Mouse (Mus musculus) liver, embryonic 13.5 days (tissue): ENCODE measurements at regions not wholly inside any gene's neighbourhood (a gene's known extent, or its start where the extent isn't known, plus 50 kb on each side); places are given as distances from the start of the nearest gene placed in this dataset.

ENCODE experiments used
- ATAC-seq: fragments of 200-750 bp; cut with Nextera tagmentation; 2 replicates; pipeline ENCODE4 v1.8.0; 2017; ENCODE audit warnings: low read depth, mild to moderate bottlenecking, moderate number of reproducible peaks, moderate library complexity
- DNase-seq: peaks from one replicate; pipeline ENCODE4 v3.0.0; 2022
- H3K27ac ChIP-seq: fragments of 300-500 bp; sonication (generic); 2 replicates; pipeline ENCODE4 v1.5.1; 2015; ENCODE audit warnings: moderate library complexity, mild to moderate bottlenecking, inconsistent platforms
- H3K27me3 ChIP-seq: fragments of 300-500 bp; sonication (generic); 2 replicates; pipeline ENCODE4 v1.6.1; 2015; ENCODE audit warnings: mild to moderate bottlenecking, inconsistent platforms
- H3K36me3 ChIP-seq: fragments of 300-500 bp; sonication (generic); 2 replicates; pipeline ENCODE4 v1.6.1; 2015; ENCODE audit warnings: mild to moderate bottlenecking, inconsistent platforms
- H3K4me1 ChIP-seq: fragments of 300-500 bp; sonication (generic); replicated peaks from 2 replicates; pipeline ENCODE4 v1.6.1; 2015; ENCODE audit warnings: inconsistent platforms
- H3K4me2 ChIP-seq: fragments of 300-500 bp; sonication (generic); 2 replicates; pipeline ENCODE4 v1.6.1; 2015; ENCODE audit warnings: inconsistent platforms, mild to moderate bottlenecking, moderate library complexity
- H3K4me3 ChIP-seq: fragments of 300-500 bp; sonication (generic); replicated peaks from 2 replicates; pipeline ENCODE4 v1.5.1; 2015; ENCODE audit warnings: mild to moderate bottlenecking, inconsistent platforms
- H3K9ac ChIP-seq: fragments of 300-500 bp; sonication (generic); 2 replicates; pipeline ENCODE4 v1.6.1; 2015; ENCODE audit warnings: mild to moderate bottlenecking, inconsistent platforms
- H3K9me3 ChIP-seq: fragments of 300-500 bp; sonication (generic); replicated peaks from 2 replicates; pipeline ENCODE4 v1.6.1; 2016; ENCODE audit warnings: inconsistent platforms
- WGBS: fragments of 180-500 bp; shearing (Covaris S2); methylation state at CpG from one replicate; pipeline ENCODE4 v1.1.7; 2015; ENCODE audit not compliant: insufficient replicate concordance; 5-methylcytosine and 5-hydroxymethylcytosine counted together

DNA sequence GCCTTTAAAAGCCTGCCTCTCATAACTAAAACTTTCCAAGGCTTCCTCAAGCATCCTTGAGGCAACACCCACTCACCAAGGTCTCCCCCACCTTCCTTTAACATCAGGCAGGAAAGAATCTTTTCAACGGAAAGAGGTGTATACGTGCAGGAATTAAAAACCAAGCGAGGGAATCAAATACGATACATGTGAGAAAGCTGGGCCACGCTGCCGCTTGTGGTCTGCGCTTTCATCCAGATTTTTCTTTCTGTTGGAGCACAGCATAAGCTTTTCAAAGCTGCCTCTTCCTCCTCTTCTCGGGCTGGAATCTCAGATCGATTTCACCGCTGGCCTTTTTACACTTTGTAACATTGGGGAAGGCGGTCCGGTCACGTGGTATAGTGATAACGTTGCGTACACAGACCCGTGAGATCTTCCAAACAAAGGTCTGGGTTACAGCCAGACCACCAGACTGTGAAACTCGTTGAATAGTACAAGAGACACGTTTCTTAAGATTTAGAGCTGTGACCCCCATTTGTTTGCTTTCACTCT is 114.4 kb upstream of the Cpsf6 start:
- 16% methylated on average over 18 of the region's 18 CpGs for WGBS
- Histone ChIP-seq H3K36me3 (0 out of 2 replicates have a peak, but pooled peaks cover 3% of the 10 kb centered on the region), H3K9me3 (no peaks in the 10 kb centered on the region), H3K27ac (no peak overlapping the region), H3K4me1 (0 out of 2 replicates have a peak, but pooled peaks cover 8% of the 10 kb centered on the region), H3K9ac (no peak overlapping the region), H3K27me3 (no peaks in the 10 kb centered on the region), H3K4me3 (peak overlapping the region; percentile 40), H3K4me2 (peak overlapping the region; percentile 46)
- no peak for ATAC-seq
- DNase-seq, result no peak

- Histone ChIP-seq H3K27me3 (no peaks in the 10 kb centered on the region), H3K36me3 (0 out of 2 replicates have a peak, but pooled peaks cover 3% of the 10 kb centered on the region), H3K4me3 (0 out of 2 replicates have a peak overlapping the region, but pooled peaks have one; percentile 4), H3K4me1 (0 out of 2 replicates have a peak, but pooled peaks cover 8% of the 10 kb centered on the region), H3K27ac (no peak overlapping the region), H3K9ac (no peak overlapping the region), H3K9me3 (no peaks in the 10 kb centered on the region), H3K4me2 (peak overlapping the region; percentile 46)
- ATAC-seq, result no peak
- no peak for DNase-seq
- 4% methylated on average over 2 of the region's 5 CpGs for WGBS
Measured at GRCm38 (mm10) chr10:117493824-117494121, 114.0 kb upstream of the Cpsf6 start.

GRCm38 (mm10) chr10:117493091-117493823 is 113.4 kb upstream of the Cpsf6 start:
- Histone ChIP-seq H3K4me1 (0 out of 2 replicates have a peak, but pooled peaks cover 8% of the 10 kb centered on the region), H3K27me3 (no peaks in the 10 kb centered on the region), H3K4me2 (peak overlapping the region; percentile 19; the same call in 1 of the 2 replicates), H3K27ac (no peak overlapping the region), H3K36me3 (0 out of 2 replicates have a peak, but pooled peaks cover 3% of the 10 kb centered on the region), H3K9me3 (no peaks in the 10 kb centered on the region), H3K9ac (no peak overlapping the region), H3K4me3 (0 out of 2 replicates have a peak overlapping the region, but pooled peaks have one; percentile 4)
- no peak for DNase-seq
- WGBS, result 64% methylated on average over 3 of the region's 3 CpGs
- ATAC-seq, result no peak

DNA sequence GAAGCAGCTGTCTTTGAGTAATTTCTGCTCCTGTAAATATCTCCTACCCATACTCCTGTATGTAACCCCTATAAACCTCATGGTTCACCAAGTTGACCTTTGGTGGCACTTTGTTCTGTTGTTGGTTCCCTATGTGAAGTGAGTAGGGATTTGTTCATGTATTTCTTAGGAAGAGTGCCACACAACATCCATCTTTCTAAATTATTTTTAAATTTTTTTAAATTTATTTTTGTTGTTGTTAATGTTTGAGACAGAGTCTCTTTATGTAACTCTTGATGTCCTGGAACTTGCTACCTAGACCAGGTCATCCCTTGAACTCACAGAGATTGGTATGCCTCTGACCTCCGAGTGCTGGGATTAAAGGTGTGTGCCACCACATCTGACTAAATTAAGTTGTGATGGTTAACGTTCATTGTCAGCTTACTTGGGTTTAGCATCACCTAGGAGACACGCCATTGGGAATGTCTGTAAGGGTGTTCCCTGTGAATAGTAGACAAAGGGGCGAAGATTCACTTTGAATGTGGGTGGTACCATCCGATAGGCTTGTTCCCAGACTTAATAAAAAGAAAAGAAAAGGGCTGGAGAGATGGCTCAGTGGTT is 112.7 kb upstream of the Cpsf6 start:
- 0 out of 2 replicates have a peak, but pooled peaks cover 3% of the 10 kb centered on the region for H3K36me3 ChIP-seq
- DNase-seq (no peak), ATAC-seq (no peak)
- H3K27ac ChIP-seq, result no peak overlapping the region
- H3K4me2 ChIP-seq, result no peak overlapping the region
- H3K27me3 ChIP-seq, result no peaks in the 10 kb centered on the region
- H3K4me3 ChIP-seq, result no peak overlapping the region
- H3K9me3 ChIP-seq, result no peaks in the 10 kb centered on the region
- H3K4me1 ChIP-seq, result 0 out of 2 replicates have a peak, but pooled peaks cover 8% of the 10 kb centered on the region
- WGBS, result 66% methylated on average over 5 of the region's 5 CpGs
- H3K9ac ChIP-seq, result no peak overlapping the region

DNA sequence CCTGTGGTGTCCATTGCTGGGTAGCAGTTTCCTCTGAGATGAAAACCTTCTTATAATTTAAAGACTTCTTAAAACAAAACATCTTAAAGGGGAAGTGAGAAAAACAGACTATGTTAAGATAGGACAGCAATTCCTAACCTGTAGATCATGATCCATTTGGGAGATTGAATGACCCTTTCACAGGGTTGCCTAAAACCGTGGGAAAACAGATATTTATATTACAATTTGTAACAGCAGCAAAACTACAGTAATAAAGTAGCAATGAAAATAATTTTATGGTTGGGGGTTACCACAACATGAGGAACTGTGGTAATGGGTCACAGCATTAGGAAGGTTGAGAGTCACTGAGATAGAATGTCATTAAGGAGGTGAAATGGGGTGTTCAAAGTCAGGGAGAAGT is 111.9 kb upstream of the Cpsf6 start:
- Histone ChIP-seq H3K27ac (no peak overlapping the region), H3K36me3 (0 out of 2 replicates have a peak, but pooled peaks cover 3% of the 10 kb centered on the region), H3K9ac (no peak overlapping the region), H3K4me2 (no peak overlapping the region), H3K9me3 (no peaks in the 10 kb centered on the region), H3K4me3 (no peak overlapping the region), H3K27me3 (no peaks in the 10 kb centered on the region), H3K4me1 (0 out of 2 replicates have a peak, but pooled peaks cover 8% of the 10 kb centered on the region)
- DNase-seq, result no peak
- 43% methylated on average over 1 of the region's 1 CpGs for WGBS
- ATAC-seq, result no peak

GRCm38 (mm10) chr10:117490851-117491595 is 111.2 kb upstream of the Cpsf6 start:
- WGBS, result 59% methylated on average over 4 of the region's 4 CpGs
- no peak for ATAC-seq

DNA sequence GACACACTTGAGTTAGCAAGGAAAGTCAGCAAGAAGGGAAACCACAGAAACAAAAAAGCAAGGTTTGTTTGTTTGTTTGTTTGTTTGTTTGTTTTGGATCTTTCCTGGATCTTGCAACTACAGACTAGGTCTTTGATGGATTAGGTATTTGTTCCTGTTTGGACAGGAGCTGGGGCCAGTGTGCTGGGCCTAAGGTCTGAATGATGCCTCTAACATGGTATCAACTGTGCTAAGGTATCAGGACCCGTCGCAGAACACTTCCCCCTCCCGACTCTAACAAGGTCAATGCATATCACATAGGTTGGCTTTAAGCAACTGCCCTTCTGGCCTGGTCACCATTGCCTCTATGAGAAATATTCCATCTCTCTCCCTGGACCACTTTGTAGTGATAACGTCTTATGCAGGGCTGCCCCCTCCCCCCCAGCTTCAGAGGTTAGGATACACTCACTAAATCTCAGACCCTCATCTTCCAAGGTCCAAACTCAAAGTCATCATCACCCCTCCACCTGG is 103.3 kb upstream of the Cpsf6 start:
- no peak overlapping the region for H3K27ac ChIP-seq
- H3K4me2 ChIP-seq, result no peak overlapping the region
- no peak overlapping the region for H3K9ac ChIP-seq
- H3K4me1 ChIP-seq, result no peaks in the 10 kb centered on the region
- no peak for DNase-seq
- H3K9me3 ChIP-seq, result no peaks in the 10 kb centered on the region
- H3K36me3 ChIP-seq, result no peaks in the 10 kb centered on the region
- H3K27me3 ChIP-seq, result no peaks in the 10 kb centered on the region
- no peak for ATAC-seq
- 87% methylated on average over 4 of the region's 4 CpGs for WGBS
- H3K4me3 ChIP-seq, result no peak overlapping the region

More at GRCm38 (mm10) chr10:117490851-117491595, 111.2 kb upstream of the Cpsf6 start:
- no peak for DNase-seq
- Histone ChIP-seq H3K36me3 (0 out of 2 replicates have a peak, but pooled peaks cover 3% of the 10 kb centered on the region), H3K4me3 (no peak overlapping the region), H3K9ac (no peak overlapping the region), H3K27me3 (no peaks in the 10 kb centered on the region), H3K4me1 (0 out of 2 replicates have a peak, but pooled peaks cover 8% of the 10 kb centered on the region), H3K9me3 (no peaks in the 10 kb centered on the region), H3K4me2 (no peak overlapping the region), H3K27ac (no peak overlapping the region)

DNA sequence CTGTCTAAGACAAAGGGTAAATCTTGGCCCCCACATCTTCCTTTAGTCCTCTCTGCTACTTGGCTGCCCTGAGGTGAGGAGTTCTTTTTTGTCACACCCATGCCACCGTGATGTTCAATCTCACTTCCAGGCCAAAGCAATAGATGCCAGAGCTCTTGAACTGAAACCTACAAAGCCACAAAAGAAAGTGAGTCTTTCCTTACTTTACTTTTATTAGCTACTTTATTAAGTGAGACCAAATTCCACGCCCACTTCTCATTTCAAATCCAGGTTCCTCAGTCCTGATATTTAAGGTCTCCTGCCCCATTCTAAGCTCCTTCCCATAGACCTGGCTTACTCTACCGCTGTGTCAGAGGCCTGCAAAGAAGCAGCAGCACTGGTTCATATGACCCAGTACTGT is 102.5 kb upstream of the Cpsf6 start:
- DNase-seq (no peak), ATAC-seq (no peak)
- no peak overlapping the region for H3K9ac ChIP-seq
- H3K27me3 ChIP-seq, result no peaks in the 10 kb centered on the region
- H3K9me3 ChIP-seq, result no peaks in the 10 kb centered on the region
- no peak overlapping the region for H3K4me2 ChIP-seq
- 59% methylated on average over 3 of the region's 3 CpGs for WGBS
- H3K4me1 ChIP-seq, result no peaks in the 10 kb centered on the region
- no peak overlapping the region for H3K4me3 ChIP-seq
- H3K27ac ChIP-seq, result no peak overlapping the region
- no peaks in the 10 kb centered on the region for H3K36me3 ChIP-seq

DNA sequence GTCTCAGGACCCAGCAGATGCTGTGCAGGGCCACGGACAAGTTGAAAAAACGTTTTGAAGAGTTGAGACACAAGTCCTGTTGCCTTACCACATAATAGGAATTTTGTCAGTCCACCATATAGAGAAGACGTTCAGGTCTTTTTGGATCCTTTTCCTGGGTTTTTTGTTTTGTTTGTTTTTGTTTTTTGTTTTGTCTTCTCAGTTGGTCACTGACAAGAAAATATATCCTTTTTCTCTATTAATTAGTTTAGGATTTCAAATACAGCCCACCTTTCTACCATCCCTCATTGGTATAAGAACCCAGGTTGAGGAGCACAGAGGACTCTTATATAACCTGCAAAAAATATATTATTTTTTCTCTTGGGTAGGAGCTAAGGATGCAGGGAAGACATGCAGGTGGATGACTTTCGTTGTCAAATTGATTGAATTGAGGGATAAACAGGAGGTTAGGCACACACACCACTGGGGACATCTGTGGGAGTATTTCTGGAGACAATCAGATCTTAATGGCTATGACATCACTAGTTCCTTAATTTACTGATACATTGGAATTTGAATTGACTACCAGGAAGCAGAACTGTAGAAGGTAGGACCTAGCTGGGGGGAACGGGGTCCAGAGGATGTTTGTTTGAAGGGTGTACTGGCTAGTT is 101.7 kb upstream of the Cpsf6 start:
- Histone ChIP-seq H3K9me3 (no peaks in the 10 kb centered on the region), H3K4me3 (no peak overlapping the region), H3K4me1 (no peaks in the 10 kb centered on the region), H3K4me2 (no peak overlapping the region), H3K36me3 (no peaks in the 10 kb centered on the region), H3K27me3 (no peaks in the 10 kb centered on the region), H3K27ac (no peak overlapping the region), H3K9ac (no peak overlapping the region)
- no peak for DNase-seq
- ATAC-seq, result no peak
- 50% methylated on average over 5 of the region's 5 CpGs for WGBS

DNA sequence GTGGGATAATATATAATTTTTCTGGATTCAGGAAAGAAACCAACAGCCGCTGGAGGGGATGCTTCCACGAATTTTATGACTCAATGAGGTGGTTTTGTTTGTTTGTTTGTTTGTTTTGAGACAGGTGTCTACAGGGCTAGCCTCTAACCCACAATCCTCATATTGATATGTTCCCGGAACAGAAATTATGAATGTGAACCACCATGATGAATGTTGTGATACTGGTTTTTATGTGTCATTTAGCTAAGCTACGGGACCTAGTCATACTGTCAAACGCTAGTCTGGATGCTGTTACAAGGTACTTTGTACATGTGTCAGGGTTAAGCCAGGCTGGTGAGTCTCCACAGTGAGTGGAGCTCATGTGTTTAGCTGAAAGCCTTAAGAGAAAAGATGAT is 100.6 kb upstream of the Cpsf6 start:
- Histone ChIP-seq H3K4me1 (no peaks in the 10 kb centered on the region), H3K9me3 (no peaks in the 10 kb centered on the region), H3K36me3 (no peaks in the 10 kb centered on the region), H3K27me3 (no peaks in the 10 kb centered on the region), H3K9ac (no peak overlapping the region), H3K4me2 (no peak overlapping the region), H3K27ac (no peak overlapping the region), H3K4me3 (no peak overlapping the region)
- WGBS, result 74% methylated on average over 5 of the region's 5 CpGs
- ATAC-seq (no peak), DNase-seq (no peak)
